Mouse (Mus musculus): ENCODE results near the gene Tmem82.
"Not testable (repeated sequence)": the region's sequence is repeated elsewhere in the genome, so short reads cannot be mapped to it uniquely, and the experiment has no call there.

Tmem82 gene

GRCm38 (mm10) chr4:141576877-141577276 lies 41.6 kb downstream of the Tmem82 start:
- no peak for DNase-seq (ENCODE audit: low read depth, low spot score)

- no peak for DNase-seq (ENCODE audit: low read depth, low spot score)
These were observed 42.0 kb downstream of the Tmem82 start for GRCm38 (mm10) chr4:141576404-141576803.

- peak; percentile 77 for DNase-seq (ENCODE audit: low read depth, low spot score)
These were observed 43.4 kb downstream of the Tmem82 start for GRCm38 (mm10) chr4:141574789-141575702.

GRCm38 (mm10) chr4:141573359-141573966 lies 45.0 kb downstream of the Tmem82 start:
- peak; percentile 45 for DNase-seq (ENCODE audit: low read depth, low spot score)

GRCm38 (mm10) chr4:141572668-141573358 lies 45.6 kb downstream of the Tmem82 start:
- DNase-seq (ENCODE audit: low read depth, low spot score), result no peak

- DNase-seq (ENCODE audit: low read depth, low spot score), result no peak
These were observed 46.5 kb downstream of the Tmem82 start for GRCm38 (mm10) chr4:141571934-141572333.

GRCm38 (mm10) chr4:141571337-141571739 lies 47.1 kb downstream of the Tmem82 start:
- no peak for DNase-seq (ENCODE audit: low read depth, low spot score)

- DNase-seq (ENCODE audit: low read depth, low spot score), result no peak
These were observed 47.6 kb downstream of the Tmem82 start for GRCm38 (mm10) chr4:141570821-141571220.

- DNase-seq (ENCODE audit: low read depth, low spot score), result peak; percentile 36
These were observed 48.4 kb downstream of the Tmem82 start for GRCm38 (mm10) chr4:141570004-141570403.

GRCm38 (mm10) chr4:141568966-141569365 lies 49.5 kb downstream of the Tmem82 start:
- DNase-seq (ENCODE audit: low read depth, low spot score), result no peak

GRCm38 (mm10) chr4:141567174-141567573 lies 51.3 kb downstream of the Tmem82 start:
- DNase-seq (ENCODE audit: low read depth, low spot score), result not testable (repeated sequence)

- no peak for DNase-seq (ENCODE audit: low read depth, low spot score)
These were observed 52.2 kb downstream of the Tmem82 start for GRCm38 (mm10) chr4:141566187-141566586.

- no peak for DNase-seq (ENCODE audit: low read depth, low spot score)
These were observed 53.1 kb downstream of the Tmem82 start for GRCm38 (mm10) chr4:141565325-141565724.

GRCm38 (mm10) chr4:141564660-141565059 lies 53.8 kb downstream of the Tmem82 start:
- no peak for DNase-seq (ENCODE audit: low read depth, low spot score)

- no peak for DNase-seq (ENCODE audit: low read depth, low spot score)
These were observed 54.2 kb downstream of the Tmem82 start for GRCm38 (mm10) chr4:141564209-141564608.

Data from skeletal muscle tissue, adult 2 months (tissue).